Mouse (Mus musculus) ES-E14 (cell line): ENCODE data around the gene Mybph.

Source experiments
- HCFC1 ChIP-seq: IDR thresholded peaks from 2 replicates; pipeline ENCODE4 v1.6.1; 2012; ENCODE audit warnings: low read length, inconsistent platforms, borderline replicate concordance; ENCODE audit not compliant: insufficient read depth
- ZC3H11A ChIP-seq: IDR thresholded peaks from 2 replicates; pipeline ENCODE4 v1.6.1; 2012; ENCODE audit warnings: low read depth, mild to moderate bottlenecking, inconsistent platforms, low read length, borderline replicate concordance

- TF ChIP-seq ZC3H11A (no peak), HCFC1 (no peak)
These were observed 11.0 kb downstream of the Mybph start for GRCm38 (mm10) chr1:134204230-134204629.
